Mouse (Mus musculus): Measurements from ENCODE around the gene Col23a1. TPM values are rescaled to one million over a fixed set of nuclear protein-coding genes. Genes with fewer than 3 reads are reported as not detected.

Gene Col23a1
- polyA plus RNA-seq, 1 experiment = 1.5 TPM

GRCm38 (mm10) chr11:51422713-51423112 is 133.0 kb downstream of the Col23a1 start:
- Histone ChIP-seq H3K4me1 (ENCODE audit: control insufficient read depth, insufficient read depth, insufficient read length) (no peaks in the 10 kb centered on the region), H3K36me3 (ENCODE audit: control insufficient read depth, insufficient read depth, low read length) (no peaks in the 10 kb centered on the region), H3K27me3 (ENCODE audit: control insufficient read depth, insufficient read depth, low read length) (no peaks in the 10 kb centered on the region), H3K4me3 (ENCODE audit: extremely low read depth, insufficient read depth, insufficient read length) (no peak overlapping the region), H3K27ac (ENCODE audit: insufficient read depth, low read length) (no peak overlapping the region)
- no peak for TF ChIP-seq CTCF (IDR thresholded peaks at IDR 0.05; ENCODE audit: extremely low read depth, insufficient read depth, insufficient read length, insufficient replicate concordance)
- no peak for TF ChIP-seq POLR2A (IDR thresholded peaks at IDR 0.05; ENCODE audit: low read depth, low read length)
- 81% methylated on average over 14 of the region's 14 CpGs for WGBS
- no peak for DNase-seq (ENCODE audit: low read depth in 1 of 2, low spot score in 2 of 2)

DNA sequence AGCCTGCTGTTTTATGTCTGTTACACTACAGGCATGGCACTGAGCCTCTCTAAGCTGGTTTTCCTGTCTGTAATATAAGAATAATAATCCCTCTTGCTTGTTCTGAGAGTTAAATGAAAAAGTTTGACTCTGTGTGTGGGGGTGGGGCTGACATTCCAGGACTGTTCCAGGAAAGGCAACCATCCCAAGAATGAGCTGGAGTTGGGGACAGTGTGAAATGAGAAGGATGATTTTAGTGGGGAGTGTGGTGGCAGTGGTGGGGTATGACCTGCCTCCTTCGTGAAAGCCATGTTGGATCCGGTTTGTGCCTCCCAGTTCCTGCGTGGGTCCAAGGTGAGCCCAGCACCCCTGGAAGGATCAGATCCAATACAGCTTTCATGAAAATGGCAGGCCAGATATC is 136.4 kb downstream of the Col23a1 start:
- Histone ChIP-seq H3K27ac (ENCODE audit: insufficient read depth, low read length) (no peak overlapping the region), H3K4me1 (ENCODE audit: control insufficient read depth, insufficient read depth, insufficient read length) (no peaks in the 10 kb centered on the region), H3K27me3 (ENCODE audit: control insufficient read depth, insufficient read depth, low read length) (no peaks in the 10 kb centered on the region), H3K4me3 (ENCODE audit: extremely low read depth, insufficient read depth, insufficient read length) (no peak overlapping the region), H3K36me3 (ENCODE audit: control insufficient read depth, insufficient read depth, low read length) (no peaks in the 10 kb centered on the region)
- WGBS = 83% methylated on average over 3 of the region's 3 CpGs
- TF ChIP-seq CTCF (IDR thresholded peaks at IDR 0.05; ENCODE audit: extremely low read depth, insufficient read depth, insufficient read length, insufficient replicate concordance) = no peak
- no peak for TF ChIP-seq POLR2A (IDR thresholded peaks at IDR 0.05; ENCODE audit: low read depth, low read length)
- no peak for DNase-seq (ENCODE audit: low read depth in 1 of 2, low spot score in 2 of 2)

DNA sequence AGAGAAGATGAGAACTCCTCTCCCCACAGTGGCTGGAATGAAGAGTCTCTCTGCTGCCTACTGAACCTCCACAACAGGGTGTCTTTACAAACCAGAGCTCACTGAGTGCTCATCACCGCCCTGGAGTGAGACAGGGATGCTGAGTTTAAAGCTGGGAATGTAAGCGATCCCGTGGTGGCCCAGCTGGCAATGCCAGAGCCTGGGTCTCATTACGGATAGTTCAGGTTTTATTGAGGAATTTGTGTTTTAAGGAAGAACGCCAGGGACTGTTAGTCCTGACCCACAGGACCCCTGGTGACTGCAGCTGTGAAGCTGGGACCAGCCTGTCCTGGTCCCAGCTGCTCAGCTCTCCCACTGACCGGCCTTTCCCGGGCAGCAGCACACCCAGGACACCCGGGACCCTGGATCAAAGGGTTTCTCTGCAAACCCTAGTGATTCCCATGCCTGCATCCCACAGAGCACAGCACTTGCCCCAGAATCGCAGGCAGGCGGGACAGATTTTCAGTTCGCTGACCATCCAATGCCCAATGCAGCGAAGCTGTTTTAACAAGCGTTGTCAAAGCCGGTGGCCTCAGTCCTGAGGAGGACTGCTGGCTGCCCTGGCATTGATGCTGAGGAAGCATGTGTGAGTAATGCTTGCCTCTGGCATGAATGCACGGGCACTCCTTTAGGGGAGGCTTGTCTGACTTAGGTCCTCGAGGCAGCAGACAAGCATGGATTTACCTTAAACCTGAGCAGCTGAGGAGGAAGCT is 139.9 kb downstream of the Col23a1 start:
- no peak overlapping the region for H3K4me3 ChIP-seq (ENCODE audit: extremely low read depth, insufficient read depth, insufficient read length)
- H3K36me3 ChIP-seq (ENCODE audit: control insufficient read depth, insufficient read depth, low read length) = no peaks in the 10 kb centered on the region
- no peak for TF ChIP-seq POLR2A (IDR thresholded peaks at IDR 0.05; ENCODE audit: low read depth, low read length)
- no peak for TF ChIP-seq CTCF (IDR thresholded peaks at IDR 0.05; ENCODE audit: extremely low read depth, insufficient read depth, insufficient read length, insufficient replicate concordance)
- H3K27ac ChIP-seq (ENCODE audit: insufficient read depth, low read length) = no peak overlapping the region
- H3K4me1 ChIP-seq (ENCODE audit: control insufficient read depth, insufficient read depth, insufficient read length) = no peaks in the 10 kb centered on the region
- WGBS = 73% methylated on average over 16 of the region's 16 CpGs
- no peaks in the 10 kb centered on the region for H3K27me3 ChIP-seq (ENCODE audit: control insufficient read depth, insufficient read depth, low read length)
- no peak for DNase-seq (ENCODE audit: low read depth in 1 of 2, low spot score in 2 of 2)

GRCm38 (mm10) chr11:51430180-51430578 is 140.5 kb downstream of the Col23a1 start:
- 76% methylated on average over 8 of the region's 8 CpGs for WGBS
- no peaks in the 10 kb centered on the region for H3K4me1 ChIP-seq (ENCODE audit: control insufficient read depth, insufficient read depth, insufficient read length)
- H3K4me3 ChIP-seq (ENCODE audit: extremely low read depth, insufficient read depth, insufficient read length) = no peak overlapping the region
- no peaks in the 10 kb centered on the region for H3K27me3 ChIP-seq (ENCODE audit: control insufficient read depth, insufficient read depth, low read length)
- TF ChIP-seq CTCF (IDR thresholded peaks at IDR 0.05; ENCODE audit: extremely low read depth, insufficient read depth, insufficient read length, insufficient replicate concordance) (no peak), POLR2A (IDR thresholded peaks at IDR 0.05; ENCODE audit: low read depth, low read length) (no peak)
- no peaks in the 10 kb centered on the region for H3K36me3 ChIP-seq (ENCODE audit: control insufficient read depth, insufficient read depth, low read length)
- no peak overlapping the region for H3K27ac ChIP-seq (ENCODE audit: insufficient read depth, low read length)
- DNase-seq (ENCODE audit: low read depth in 1 of 2, low spot score in 2 of 2) = no peak

DNA sequence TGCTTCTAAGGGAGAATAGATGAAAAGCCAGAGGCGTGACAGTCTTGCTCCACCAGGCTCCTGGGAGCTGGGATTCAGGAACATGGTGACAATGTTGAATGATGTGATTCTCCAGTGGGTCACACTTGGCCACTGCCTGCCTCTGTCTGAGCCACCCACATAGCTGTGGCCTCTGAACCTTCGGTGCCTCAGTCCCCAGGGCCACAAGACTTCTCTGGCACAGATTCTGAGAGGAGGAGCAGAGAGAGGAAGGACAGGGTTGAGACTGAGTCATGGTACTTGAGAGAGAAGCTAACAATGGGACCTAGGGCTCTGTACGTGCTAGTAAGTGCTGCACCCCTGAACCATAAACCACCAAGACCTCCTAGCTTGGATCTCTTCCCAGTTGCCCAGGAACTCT is 141.6 kb downstream of the Col23a1 start:
- 63% methylated on average over 3 of the region's 3 CpGs for WGBS

GRCm38 (mm10) chr11:51431968-51432367 is 142.2 kb downstream of the Col23a1 start:
- no peak for DNase-seq (ENCODE audit: low read depth in 1 of 2, low spot score in 2 of 2)
- TF ChIP-seq POLR2A (IDR thresholded peaks at IDR 0.05; ENCODE audit: low read depth, low read length) (no peak), CTCF (IDR thresholded peaks at IDR 0.05; ENCODE audit: extremely low read depth, insufficient read depth, insufficient read length, insufficient replicate concordance) (no peak)
- Histone ChIP-seq H3K27ac (ENCODE audit: insufficient read depth, low read length) (no peak overlapping the region), H3K36me3 (ENCODE audit: control insufficient read depth, insufficient read depth, low read length) (no peaks in the 10 kb centered on the region), H3K4me3 (ENCODE audit: extremely low read depth, insufficient read depth, insufficient read length) (no peak overlapping the region), H3K4me1 (ENCODE audit: control insufficient read depth, insufficient read depth, insufficient read length) (no peaks in the 10 kb centered on the region), H3K27me3 (ENCODE audit: control insufficient read depth, insufficient read depth, low read length) (no peaks in the 10 kb centered on the region)
- WGBS = 73% methylated on average over 8 of the region's 8 CpGs

More for the DNA sequence above, 141.6 kb downstream of the Col23a1 start:
- no peaks in the 10 kb centered on the region for H3K27me3 ChIP-seq (ENCODE audit: control insufficient read depth, insufficient read depth, low read length)
- no peaks in the 10 kb centered on the region for H3K4me1 ChIP-seq (ENCODE audit: control insufficient read depth, insufficient read depth, insufficient read length)
- no peak for TF ChIP-seq CTCF (IDR thresholded peaks at IDR 0.05; ENCODE audit: extremely low read depth, insufficient read depth, insufficient read length, insufficient replicate concordance)
- no peak for TF ChIP-seq POLR2A (IDR thresholded peaks at IDR 0.05; ENCODE audit: low read depth, low read length)
- DNase-seq (ENCODE audit: low read depth in 1 of 2, low spot score in 2 of 2) = no peak
- H3K36me3 ChIP-seq (ENCODE audit: control insufficient read depth, insufficient read depth, low read length) = no peaks in the 10 kb centered on the region
- no peak overlapping the region for H3K4me3 ChIP-seq (ENCODE audit: extremely low read depth, insufficient read depth, insufficient read length)
- no peak overlapping the region for H3K27ac ChIP-seq (ENCODE audit: insufficient read depth, low read length)

GRCm38 (mm10) chr11:51442006-51442405 is 152.3 kb downstream of the Col23a1 start:
- WGBS = 97% methylated on average over 7 of the region's 7 CpGs
- Histone ChIP-seq H3K27me3 (ENCODE audit: control insufficient read depth, insufficient read depth, low read length) (no peaks in the 10 kb centered on the region), H3K36me3 (ENCODE audit: control insufficient read depth, insufficient read depth, low read length) (no peaks in the 10 kb centered on the region), H3K27ac (ENCODE audit: insufficient read depth, low read length) (no peak overlapping the region), H3K4me3 (ENCODE audit: extremely low read depth, insufficient read depth, insufficient read length) (no peak overlapping the region), H3K4me1 (ENCODE audit: control insufficient read depth, insufficient read depth, insufficient read length) (no peaks in the 10 kb centered on the region)
- TF ChIP-seq POLR2A (IDR thresholded peaks at IDR 0.05; ENCODE audit: low read depth, low read length) = no peak
- no peak for TF ChIP-seq CTCF (IDR thresholded peaks at IDR 0.05; ENCODE audit: extremely low read depth, insufficient read depth, insufficient read length, insufficient replicate concordance)
- DNase-seq (ENCODE audit: low read depth in 1 of 2, low spot score in 2 of 2) = no peak
